Mouse (Mus musculus) midbrain, embryonic 14.5 days (tissue): ENCODE results near the gene Mgat5. TPM values are rescaled to one million over a fixed set of nuclear protein-coding genes. Genes with fewer than 3 reads are reported as not detected.
A peak's percentile ranks its signal among the peaks of the same experiment; 100 is the strongest.

Experiments
- ATAC-seq: fragments of 200-750 bp; cut with Nextera tagmentation; 2 replicates; pipeline ENCODE4 v1.8.0; 2017; ENCODE audit warnings: moderate number of reproducible peaks, moderate library complexity; ENCODE audit not compliant: low FRiP score, low TSS enrichment
- DNase-seq: peaks from one replicate; pipeline ENCODE4 v3.0.0-alpha.2; 2015
- H3K27ac ChIP-seq: fragments of 300-500 bp; sonication (generic); replicated peaks from 2 replicates; pipeline ENCODE4 v1.5.1; 2014; ENCODE audit warnings: mild to moderate bottlenecking, low read depth, low read length, moderate library complexity
- H3K27me3 ChIP-seq: fragments of 300-500 bp; sonication (generic); 2 replicates; pipeline ENCODE4 v1.6.1; 2014; ENCODE audit warnings: low read length, control low read depth, mixed read lengths; ENCODE audit not compliant: control insufficient read depth, insufficient read depth
- H3K36me3 ChIP-seq: fragments of 300-500 bp; sonication (generic); 2 replicates; pipeline ENCODE4 v1.6.1; 2014; ENCODE audit warnings: low read length, control low read depth; ENCODE audit not compliant: control insufficient read depth, insufficient read depth
- H3K4me1 ChIP-seq: fragments of 300-500 bp; sonication (generic); 2 replicates; pipeline ENCODE4 v1.6.1; 2014; ENCODE audit warnings: mild to moderate bottlenecking, antibody characterized with exemption, low read length, control low read depth; ENCODE audit not compliant: control insufficient read depth, insufficient read depth
- H3K4me2 ChIP-seq: fragments of 300-500 bp; sonication (generic); 2 replicates; pipeline ENCODE4 v1.6.1; 2014; ENCODE audit warnings: mild to moderate bottlenecking, low read length, moderate library complexity
- H3K4me3 ChIP-seq: fragments of 300-500 bp; sonication (generic); replicated peaks from 2 replicates; pipeline ENCODE4 v1.5.1; 2014; ENCODE audit warnings: low read depth, low read length
- H3K9ac ChIP-seq: fragments of 300-500 bp; sonication (generic); replicated peaks from 2 replicates; pipeline ENCODE4 v1.6.1; 2014; ENCODE audit warnings: mild to moderate bottlenecking, low read length, moderate library complexity
- H3K9me3 ChIP-seq: fragments of 300-500 bp; sonication (generic); 2 replicates; pipeline ENCODE4 v1.6.1; 2016; ENCODE audit warnings: low read length, control low read depth, mixed read lengths; ENCODE audit not compliant: control insufficient read depth
- WGBS: fragments of 180-500 bp; shearing (Covaris S2); extraction: QIAGEN DNeasy Blood & Tissue Kit; methylation state at CpG from one replicate; pipeline ENCODE4 v1.1.7; 2014; 5-methylcytosine and 5-hydroxymethylcytosine counted together
- polyA plus RNA-seq: library from polyadenylated mRNA; unstranded; fragments of >200 nt; fragmentation: Nextera tagmentation; extraction: Ambion mirVana; gene quantifications from 2 replicates; pipeline ENCODE4 v1.2.1, GENCODE M21; 2014

Mgat5 gene
- polyA plus RNA-seq, 1 experiment from 2014 or later, result 18.3 TPM

GRCm38 (mm10) chr1:127459015-127459451 lies 254.2 kb downstream of the Mgat5 start:
- peak overlapping the region; percentile 50; the same call in 1 of the 2 replicates for H3K9ac ChIP-seq

GRCm38 (mm10) chr1:127459576-127459975 lies 254.8 kb downstream of the Mgat5 start:
- Histone ChIP-seq H3K27ac (no peak overlapping the region), H3K36me3 (0 out of 2 replicates have a peak, but pooled peaks cover 7% of the 10 kb centered on the region), H3K4me3 (no peak overlapping the region), H3K9ac (no peak overlapping the region), H3K4me2 (no peak overlapping the region), H3K9me3 (no peaks in the 10 kb centered on the region), H3K4me1 (0 out of 2 replicates have a peak, but pooled peaks cover 9% of the 10 kb centered on the region), H3K27me3 (no peaks in the 10 kb centered on the region)
- WGBS, result 88% methylated on average over 7 of the region's 7 CpGs
- DNase-seq, result no peak
- no peak for ATAC-seq

More at GRCm38 (mm10) chr1:127459015-127459451, 254.2 kb downstream of the Mgat5 start:
- 0 out of 2 replicates have a peak, but pooled peaks cover 7% of the 10 kb centered on the region for H3K36me3 ChIP-seq
- H3K27me3 ChIP-seq, result no peaks in the 10 kb centered on the region
- no peaks in the 10 kb centered on the region for H3K9me3 ChIP-seq
- H3K4me1 ChIP-seq, result 0 out of 2 replicates have a peak, but pooled peaks cover 9% of the 10 kb centered on the region
- 17% methylated on average over 6 of the region's 6 CpGs for WGBS
- H3K27ac ChIP-seq, result peak overlapping the region; percentile 72
- peak; percentile 96 for DNase-seq
- no peak overlapping the region for H3K4me2 ChIP-seq
- no peak overlapping the region for H3K4me3 ChIP-seq
- peak; percentile 85 for ATAC-seq

- ATAC-seq, result no peak
- WGBS, result 76% methylated on average over 9 of the region's 9 CpGs
- H3K27ac ChIP-seq, result no peak overlapping the region
These were observed 256.2 kb downstream of the Mgat5 start for GRCm38 (mm10) chr1:127461017-127461416.

GRCm38 (mm10) chr1:127464041-127464440 lies 259.2 kb downstream of the Mgat5 start:
- WGBS, result 74% methylated on average over 6 of the region's 6 CpGs
- no peaks in the 10 kb centered on the region for H3K4me1 ChIP-seq
- H3K4me3 ChIP-seq, result no peak overlapping the region
- H3K4me2 ChIP-seq, result no peak overlapping the region
- no peak overlapping the region for H3K27ac ChIP-seq
- H3K9me3 ChIP-seq, result no peaks in the 10 kb centered on the region
- no peak for DNase-seq
- no peaks in the 10 kb centered on the region for H3K27me3 ChIP-seq
- H3K36me3 ChIP-seq, result 0 out of 2 replicates have a peak, but pooled peaks cover 7% of the 10 kb centered on the region
- no peak overlapping the region for H3K9ac ChIP-seq
- no peak for ATAC-seq

More at GRCm38 (mm10) chr1:127461017-127461416, 256.2 kb downstream of the Mgat5 start:
- no peaks in the 10 kb centered on the region for H3K27me3 ChIP-seq
- H3K9ac ChIP-seq, result no peak overlapping the region
- H3K4me1 ChIP-seq, result 0 out of 2 replicates have a peak, but pooled peaks cover 9% of the 10 kb centered on the region
- H3K36me3 ChIP-seq, result 0 out of 2 replicates have a peak, but pooled peaks cover 7% of the 10 kb centered on the region
- H3K4me2 ChIP-seq, result no peak overlapping the region
- H3K9me3 ChIP-seq, result no peaks in the 10 kb centered on the region
- no peak overlapping the region for H3K4me3 ChIP-seq
- DNase-seq, result no peak

GRCm38 (mm10) chr1:127465292-127465691 lies 260.5 kb downstream of the Mgat5 start:
- H3K27ac ChIP-seq, result peak overlapping the region; percentile 49
- H3K4me1 ChIP-seq, result no peaks in the 10 kb centered on the region
- no peaks in the 10 kb centered on the region for H3K9me3 ChIP-seq
- H3K27me3 ChIP-seq, result no peaks in the 10 kb centered on the region
- 75% methylated on average over 6 of the region's 6 CpGs for WGBS
- H3K36me3 ChIP-seq, result 0 out of 2 replicates have a peak, but pooled peaks cover 6% of the 10 kb centered on the region
- no peak overlapping the region for H3K4me2 ChIP-seq
- no peak for DNase-seq
- no peak overlapping the region for H3K4me3 ChIP-seq
- H3K9ac ChIP-seq, result no peak overlapping the region
- ATAC-seq, result no peak

- H3K27me3 ChIP-seq, result no peaks in the 10 kb centered on the region
- H3K27ac ChIP-seq, result no peak overlapping the region
- DNase-seq (no peak), ATAC-seq (no peak)
- no peak overlapping the region for H3K4me3 ChIP-seq
- no peaks in the 10 kb centered on the region for H3K4me1 ChIP-seq
- H3K36me3 ChIP-seq, result peaks cover 14% of the 10 kb centered on the region
- WGBS, result 99% methylated on average over 5 of the region's 5 CpGs
- no peak overlapping the region for H3K9ac ChIP-seq
- no peak overlapping the region for H3K4me2 ChIP-seq
- H3K9me3 ChIP-seq, result no peaks in the 10 kb centered on the region
These were observed 262.4 kb downstream of the Mgat5 start for GRCm38 (mm10) chr1:127467238-127467637.

- DNase-seq, result no peak
- no peak overlapping the region for H3K4me3 ChIP-seq
- H3K27me3 ChIP-seq, result no peaks in the 10 kb centered on the region
- H3K36me3 ChIP-seq, result peaks cover 17% of the 10 kb centered on the region
- H3K9ac ChIP-seq, result no peak overlapping the region
- no peak overlapping the region for H3K27ac ChIP-seq
- no peak for ATAC-seq
- H3K4me2 ChIP-seq, result no peak overlapping the region
- no peaks in the 10 kb centered on the region for H3K4me1 ChIP-seq
- no peaks in the 10 kb centered on the region for H3K9me3 ChIP-seq
- 95% methylated on average over 4 of the region's 4 CpGs for WGBS
These were observed 265.4 kb downstream of the Mgat5 start for GRCm38 (mm10) chr1:127470175-127470574.

GRCm38 (mm10) chr1:127475756-127476155 lies 270.9 kb downstream of the Mgat5 start:
- Histone ChIP-seq H3K4me3 (no peak overlapping the region), H3K9ac (no peak overlapping the region), H3K4me1 (no peaks in the 10 kb centered on the region), H3K9me3 (no peaks in the 10 kb centered on the region), H3K36me3 (peaks cover 20% of the 10 kb centered on the region), H3K27ac (no peak overlapping the region), H3K27me3 (no peaks in the 10 kb centered on the region), H3K4me2 (no peak overlapping the region)
- ATAC-seq, result no peak
- WGBS, result 92% methylated on average over 5 of the region's 5 CpGs
- DNase-seq, result no peak

GRCm38 (mm10) chr1:127482911-127483310 lies 278.1 kb downstream of the Mgat5 start:
- Histone ChIP-seq H3K4me3 (no peak overlapping the region), H3K27me3 (no peaks in the 10 kb centered on the region), H3K9ac (no peak overlapping the region), H3K4me2 (no peak overlapping the region), H3K4me1 (no peaks in the 10 kb centered on the region), H3K27ac (no peak overlapping the region), H3K36me3 (peaks cover 17% of the 10 kb centered on the region), H3K9me3 (no peaks in the 10 kb centered on the region)
- WGBS, result 75% methylated on average over 10 of the region's 10 CpGs
- no peak for DNase-seq
- ATAC-seq, result no peak
